Mouse (Mus musculus): Measurements from ENCODE around the gene Clba1.

Clba1 gene

GRCm38 (mm10) chr12:112850344-112850743, 41.6 kb downstream of the Clba1 start:
- no peak for DNase-seq (ENCODE audit: low spot score)

DNA sequence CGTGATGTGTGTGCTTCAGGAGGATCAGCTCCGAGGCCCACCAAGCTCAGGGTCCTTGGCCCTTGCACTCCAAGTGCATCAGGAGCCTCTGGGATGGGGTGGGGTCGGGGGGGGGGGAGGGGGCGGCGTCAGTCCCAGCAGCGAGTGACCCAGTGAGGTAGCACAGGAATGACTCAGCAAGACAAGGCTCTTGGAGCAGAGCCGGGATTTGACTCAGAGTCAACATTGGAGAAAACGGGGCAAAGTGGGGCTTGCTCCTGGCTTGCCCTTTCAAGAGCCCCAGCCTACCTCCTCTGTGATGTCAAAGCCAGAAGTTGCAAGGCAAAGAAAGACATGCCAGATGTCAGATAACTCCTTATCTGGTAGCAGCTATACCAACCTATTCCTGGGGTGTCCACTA, 42.4 kb downstream of the Clba1 start:
- no peak for DNase-seq (ENCODE audit: low spot score)

DNA sequence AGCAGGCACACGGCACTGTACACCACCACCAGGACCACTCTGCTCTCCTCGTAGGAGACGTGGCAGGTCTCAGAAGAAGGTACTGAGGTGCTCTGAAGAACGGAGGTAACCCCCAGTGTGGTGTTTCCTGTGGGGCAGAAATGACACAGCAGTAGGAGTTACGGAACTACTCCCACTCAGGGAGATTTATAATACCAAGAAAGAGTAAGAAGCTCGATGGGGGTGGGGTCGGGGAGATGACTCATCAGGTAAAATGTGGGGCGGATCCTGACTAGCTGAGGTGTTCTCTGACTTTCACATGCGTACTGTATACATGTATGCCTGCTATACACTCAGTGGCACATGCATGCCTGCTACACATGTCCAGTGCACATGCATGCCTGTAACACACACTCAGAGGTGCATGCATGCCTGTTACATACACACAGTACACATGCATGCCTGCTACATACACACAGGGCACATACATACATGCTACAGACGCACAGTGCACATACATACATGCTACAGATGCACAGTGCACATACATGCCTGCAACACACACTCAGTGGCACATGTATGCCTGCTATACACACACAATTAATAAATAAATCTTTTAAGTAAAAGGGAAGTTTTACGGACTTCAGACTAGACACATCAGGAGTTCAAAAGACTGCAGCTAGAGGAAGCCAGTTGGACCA, 44.5 kb downstream of the Clba1 start:
- DNase-seq (ENCODE audit: low spot score): no peak

- DNase-seq (ENCODE audit: low spot score): no peak
These were observed 46.0 kb downstream of the Clba1 start for GRCm38 (mm10) chr12:112854610-112855333.

GRCm38 (mm10) chr12:112856338-112856737, 47.6 kb downstream of the Clba1 start:
- DNase-seq (ENCODE audit: low spot score): no peak

GRCm38 (mm10) chr12:112857021-112857925, 48.5 kb downstream of the Clba1 start:
- DNase-seq (ENCODE audit: low spot score): no peak

DNA sequence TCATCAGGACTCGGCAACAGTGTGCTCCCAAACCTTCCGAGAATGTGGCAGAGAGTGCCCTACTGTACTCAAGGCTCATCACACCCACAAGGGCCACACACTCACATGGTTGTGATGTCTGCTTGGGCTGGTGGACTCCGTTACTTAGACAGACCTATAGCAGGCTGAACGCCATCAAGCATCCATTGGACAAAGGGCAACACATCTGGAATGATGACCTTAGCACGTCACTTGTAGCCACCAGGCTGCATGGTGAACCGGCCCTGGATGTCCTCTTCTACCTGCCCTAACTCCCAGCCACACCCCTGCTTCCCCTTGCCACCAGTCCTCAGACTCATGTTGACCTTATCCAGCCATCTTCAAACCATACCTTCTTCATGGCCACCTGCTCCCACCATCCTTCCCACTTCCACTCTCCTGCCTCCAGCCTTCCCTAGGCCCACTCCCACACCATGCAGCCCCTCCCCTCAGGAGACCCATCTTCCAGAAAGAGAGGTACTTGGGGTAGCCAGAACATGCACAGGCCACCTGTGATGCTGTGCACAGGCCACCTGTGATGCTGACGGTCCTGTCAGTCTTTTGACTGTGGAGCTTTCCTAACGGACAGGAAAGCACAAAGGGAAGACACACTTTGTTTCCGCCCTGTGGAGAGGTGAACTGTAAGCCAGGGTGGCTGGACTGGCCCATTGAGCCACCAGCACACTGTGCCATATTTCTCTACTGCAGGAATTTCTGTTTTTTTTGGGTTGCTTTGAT, 50.0 kb downstream of the Clba1 start:
- no peak for DNase-seq (ENCODE audit: low spot score)

DNA sequence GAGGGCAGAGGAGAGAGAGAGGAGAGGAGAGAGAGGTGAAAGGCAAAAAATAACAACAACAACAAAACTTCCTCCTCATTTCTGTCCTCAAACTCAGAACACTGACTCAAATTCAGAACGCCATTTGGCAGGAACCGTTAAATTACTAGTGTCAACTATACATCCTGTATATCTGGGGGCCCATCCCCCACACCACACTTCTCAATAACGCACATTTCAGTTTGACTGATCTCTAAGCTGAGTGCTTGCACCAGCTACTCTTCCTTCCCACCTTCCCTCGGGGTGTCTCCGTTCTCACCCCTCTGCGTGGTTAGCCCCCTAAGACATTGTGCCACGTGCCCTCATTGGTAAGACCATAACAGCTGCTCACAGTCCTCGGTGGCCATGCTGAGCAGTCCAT, 51.2 kb downstream of the Clba1 start:
- DNase-seq (ENCODE audit: low spot score): no peak

DNA sequence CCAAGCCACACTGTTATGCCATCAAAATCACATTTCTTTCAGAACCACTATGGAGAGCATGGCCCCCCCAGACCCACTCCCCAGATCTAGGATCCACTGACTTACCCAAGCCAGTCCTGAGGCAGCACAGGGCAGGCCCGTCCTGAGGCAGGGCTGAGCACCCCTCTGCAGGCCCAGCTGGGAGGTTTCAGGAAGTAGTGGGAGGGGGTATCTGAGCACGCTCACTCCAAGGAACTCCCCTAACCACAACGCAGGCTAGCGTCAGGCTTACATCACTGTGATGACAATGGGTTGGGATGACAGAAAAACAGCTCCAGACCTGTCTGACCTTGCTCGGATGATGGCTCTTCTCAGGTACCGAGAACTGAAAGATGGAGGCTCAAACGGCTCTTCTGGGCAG, 52.0 kb downstream of the Clba1 start:
- no peak for DNase-seq (ENCODE audit: low spot score)

DNA sequence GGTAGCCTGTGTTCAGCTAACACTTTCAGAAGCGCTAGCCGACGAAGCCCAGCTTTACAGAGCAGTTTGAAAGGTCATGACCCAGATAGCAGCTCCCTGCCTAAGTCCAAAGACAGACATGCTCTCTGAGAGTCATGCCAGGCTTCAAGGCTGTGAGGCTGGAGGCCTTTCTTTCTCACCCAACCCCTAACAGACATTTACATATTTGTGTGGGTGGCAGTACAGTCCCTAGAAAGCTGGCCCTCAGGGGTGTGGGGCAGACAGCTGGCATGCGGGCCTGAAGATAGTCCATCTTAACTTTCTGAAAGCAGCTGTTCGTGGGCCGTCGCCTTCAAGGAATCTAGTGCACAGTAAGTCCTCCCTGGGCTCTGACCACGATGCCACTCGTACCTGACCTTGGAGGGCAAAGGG, 53.2 kb downstream of the Clba1 start:
- no peak for DNase-seq (ENCODE audit: low spot score)

DNA sequence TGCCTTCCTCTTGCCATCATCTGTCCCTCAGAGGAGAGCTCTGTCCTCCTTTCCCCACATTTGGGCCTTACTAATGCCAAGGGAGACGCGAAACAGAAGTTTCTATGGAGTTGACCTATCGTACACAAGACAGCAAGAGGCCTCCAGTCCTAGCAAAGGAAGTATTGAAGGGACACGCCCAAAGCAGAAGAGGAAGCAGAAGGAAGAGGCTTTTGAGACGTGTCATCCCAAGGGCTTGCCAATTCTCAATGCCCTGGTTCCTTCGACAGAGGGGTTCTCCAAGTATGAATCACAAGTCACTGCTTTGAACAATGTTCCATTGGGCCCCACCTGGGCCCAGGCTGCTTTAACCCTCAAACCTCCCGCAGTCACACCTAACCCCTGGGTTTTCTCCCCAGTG, 56.1 kb downstream of the Clba1 start:
- no peak for DNase-seq (ENCODE audit: low spot score)
